Mouse (Mus musculus): ENCODE measurements around the gene Pacsin2.

DNA sequence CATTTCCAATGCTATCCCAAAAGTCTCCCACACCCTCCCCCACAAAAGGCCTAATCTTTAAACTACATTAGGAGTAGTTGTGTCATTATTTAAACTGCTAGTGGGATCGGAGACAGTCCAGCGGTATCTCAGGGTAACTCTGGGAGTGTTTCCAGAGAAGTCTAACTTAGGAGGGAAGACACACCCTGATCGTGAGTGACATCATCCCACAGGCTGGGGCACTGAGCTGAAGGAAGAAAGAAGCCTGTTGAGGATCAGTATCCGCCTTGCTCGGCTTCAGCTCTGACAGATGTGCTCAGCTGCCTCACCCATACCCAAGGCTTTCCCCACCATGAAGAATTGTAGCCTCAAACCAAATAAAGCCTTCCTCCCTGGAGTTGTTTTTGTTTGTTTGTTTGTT is 27.5 kb upstream of the Pacsin2 start:
- TF ChIP-seq CTCF (conservative IDR thresholded peaks at IDR 0.05; ENCODE audit: low read length): no peak
- no peak for TF ChIP-seq POU5F1 (IDR thresholded peaks at IDR 0.05; ENCODE audit: borderline replicate concordance, low read length)

Data from E14TG2a.4 (cell line).